Mouse (Mus musculus) R1 (cell line): Measurements from ENCODE around the gene Afp.

Experiments
- DNase-seq: peaks from one replicate; pipeline ENCODE4 v3.0.0-alpha.2; 2018; ENCODE audit warnings: low read depth, low spot score

Afp gene

GRCm38 (mm10) chr5:90490518-90490917 lies at the start of gene Afp:
Afp (plus strand) TSS chr5:90490737.
- DNase-seq: no peak

DNA sequence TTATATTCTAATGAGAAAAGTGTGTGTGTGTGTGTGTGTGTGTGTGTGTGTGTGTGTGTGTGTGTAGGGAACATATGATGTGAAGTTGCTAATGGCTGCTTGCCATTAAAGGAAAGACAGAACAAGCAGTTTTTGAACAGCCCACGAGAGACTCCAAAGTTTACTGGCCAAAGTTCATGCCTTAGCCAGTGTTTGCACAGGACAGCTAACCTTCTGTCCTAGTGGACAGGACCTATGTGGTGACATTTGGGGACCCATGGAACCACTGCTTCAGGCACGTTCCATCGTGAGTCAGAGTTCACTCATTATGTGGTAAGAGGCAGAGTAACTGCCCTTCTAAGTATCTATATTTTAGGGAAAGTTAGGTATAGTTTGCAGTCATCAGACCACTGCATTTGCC lies 43.0 kb upstream of the Afp start:
- DNase-seq: no peak

- DNase-seq: no peak
Measured at GRCm38 (mm10) chr5:90449961-90450360, 40.6 kb upstream of the Afp start.

- DNase-seq: no peak
Measured at GRCm38 (mm10) chr5:90452711-90453110, 37.8 kb upstream of the Afp start.

DNA sequence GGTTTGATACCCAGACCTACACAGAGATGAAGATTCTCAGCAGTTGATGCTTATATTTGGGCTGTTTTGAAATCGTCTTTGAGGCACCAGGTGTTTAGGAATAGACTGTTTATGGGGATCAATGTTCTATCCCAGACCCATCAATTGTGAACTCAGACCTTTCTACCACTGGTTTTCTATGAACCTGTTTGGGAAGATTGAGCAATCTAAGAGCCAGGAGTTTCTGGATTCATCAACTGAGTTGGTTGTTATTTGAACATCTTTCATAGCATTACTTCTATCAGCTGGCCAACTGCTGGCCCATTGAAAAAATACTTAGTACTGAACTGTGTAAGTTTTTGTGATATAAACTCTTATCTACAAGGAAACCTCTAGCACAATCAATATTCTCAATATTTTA lies 33.3 kb upstream of the Afp start:
- no peak for DNase-seq

DNA sequence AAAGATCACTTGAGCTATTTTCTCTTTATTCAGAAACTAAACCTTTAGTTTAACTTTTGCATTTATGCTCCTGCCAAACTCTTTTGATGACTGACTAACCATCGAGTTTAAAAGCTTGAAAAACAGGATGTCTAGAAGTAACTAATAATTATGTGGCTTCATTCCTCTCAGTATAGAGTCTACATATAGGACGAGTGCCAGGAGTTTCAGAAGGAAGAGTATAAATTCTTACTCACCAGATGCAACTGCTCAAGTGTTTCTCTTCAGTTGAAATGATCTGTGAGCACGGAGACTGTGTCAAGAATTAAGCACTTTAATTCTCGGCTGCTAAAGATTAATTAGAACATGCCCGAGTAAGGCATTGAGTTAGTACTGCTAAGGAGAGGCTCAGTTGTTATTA lies 31.8 kb upstream of the Afp start:
- DNase-seq: no peak

DNA sequence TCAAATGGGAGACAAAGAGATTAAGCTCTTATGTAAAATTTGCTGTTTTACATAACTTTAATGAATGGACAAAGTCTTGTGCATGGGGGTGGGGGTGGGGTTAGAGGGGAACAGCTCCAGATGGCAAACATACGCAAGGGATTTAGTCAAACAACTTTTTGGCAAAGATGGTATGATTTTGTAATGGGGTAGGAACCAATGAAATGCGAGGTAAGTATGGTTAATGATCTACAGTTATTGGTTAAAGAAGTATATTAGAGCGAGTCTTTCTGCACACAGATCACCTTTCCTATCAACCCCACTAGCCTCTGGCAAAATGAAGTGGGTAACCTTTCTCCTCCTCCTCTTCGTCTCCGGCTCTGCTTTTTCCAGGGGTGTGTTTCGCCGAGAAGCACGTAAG lies 29.9 kb upstream of the Afp start, which contains the start of gene Alb:
Alb (plus strand) TSS at position 279 of the 400 bp plus-strand sequence.
- DNase-seq: no peak

DNA sequence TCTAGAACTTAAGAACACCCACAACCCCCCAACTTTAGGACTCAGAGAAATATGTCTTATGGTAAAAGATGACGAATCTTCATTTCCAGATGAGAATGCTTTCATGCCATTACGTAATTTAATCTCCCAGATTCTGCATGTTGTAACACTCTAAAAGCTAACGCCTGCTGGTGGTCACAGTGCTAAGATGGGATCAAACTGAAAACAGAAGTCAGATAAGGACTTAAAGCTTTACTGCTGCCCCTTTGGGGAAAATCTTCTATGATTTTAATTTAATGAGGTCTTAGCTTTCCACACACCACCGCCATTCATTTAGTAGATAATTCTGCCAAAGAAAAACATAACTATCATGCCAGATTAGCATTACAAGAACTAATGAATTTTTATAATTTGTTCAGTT lies 23.7 kb upstream of the Afp start:
- DNase-seq: no peak

GRCm38 (mm10) chr5:90467245-90467644 lies 23.3 kb upstream of the Afp start:
- no peak for DNase-seq

DNA sequence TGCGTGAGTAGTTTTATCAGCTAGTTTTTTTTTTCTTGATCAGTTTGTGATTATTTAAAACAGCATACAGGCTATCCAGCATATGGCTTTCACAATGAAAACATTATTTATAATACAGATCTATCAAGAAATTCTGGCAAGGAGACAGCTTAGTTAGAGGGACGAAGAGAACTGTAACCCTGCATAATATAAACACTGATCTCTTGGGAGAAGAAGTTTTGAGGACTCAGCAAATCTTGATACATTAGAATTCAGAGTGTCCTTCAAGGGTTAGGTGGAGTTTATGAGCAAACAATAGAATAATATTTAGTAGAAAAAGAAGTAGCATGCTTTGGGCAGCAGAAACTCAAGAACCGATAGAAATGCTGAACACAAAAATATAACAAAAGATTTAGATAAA lies 19.7 kb upstream of the Afp start:
- no peak for DNase-seq

GRCm38 (mm10) chr5:90473902-90474301 lies 16.6 kb upstream of the Afp start:
- no peak for DNase-seq

- DNase-seq: no peak
Measured at GRCm38 (mm10) chr5:90474369-90474768, 16.2 kb upstream of the Afp start.

- no peak for DNase-seq
Measured at GRCm38 (mm10) chr5:90476741-90477140, 13.8 kb upstream of the Afp start.

- DNase-seq: no peak
Measured at GRCm38 (mm10) chr5:90477308-90478140, 13.0 kb upstream of the Afp start.

DNA sequence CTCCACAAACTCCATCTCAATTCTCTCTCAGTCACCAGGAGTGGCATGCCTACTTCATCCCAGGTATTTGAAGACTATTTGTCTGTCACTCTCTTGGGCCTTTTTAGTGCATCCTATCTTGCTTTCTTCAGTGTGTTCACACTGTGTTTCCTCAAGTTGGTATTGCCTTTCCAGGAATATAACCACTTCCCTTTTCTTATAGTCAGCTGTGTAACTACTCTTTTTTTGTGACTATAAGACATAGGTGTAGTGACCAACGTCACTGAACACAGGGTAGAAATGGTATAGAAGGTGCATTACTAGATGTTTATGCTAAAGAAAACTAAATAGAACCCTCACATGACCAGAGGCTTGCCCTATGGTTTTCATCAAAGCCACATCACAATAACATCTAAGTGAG lies 11.7 kb upstream of the Afp start:
- no peak for DNase-seq

GRCm38 (mm10) chr5:90485597-90485996 lies 4.9 kb upstream of the Afp start:
- DNase-seq: no peak

DNA sequence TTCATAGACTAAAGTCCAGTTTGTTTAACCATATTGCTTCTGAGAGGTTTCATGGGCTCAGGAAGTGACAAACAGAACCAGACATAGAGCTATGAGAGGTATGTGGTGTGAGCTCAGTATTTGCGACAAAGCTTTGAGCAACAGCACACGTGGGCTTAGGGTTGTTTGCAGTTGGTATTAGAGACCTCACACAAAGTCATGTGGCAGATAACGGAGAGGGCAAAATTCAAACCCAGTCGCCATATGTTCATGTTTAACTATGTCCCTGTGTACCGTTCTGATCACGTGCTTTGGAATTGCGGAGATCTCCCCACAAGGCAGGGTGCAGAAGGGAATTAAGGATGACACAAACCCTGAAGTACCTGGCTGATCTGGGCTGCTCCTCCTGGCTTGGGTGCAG lies 2.2 kb upstream of the Afp start:
- DNase-seq: no peak

- peak; percentile 6 for DNase-seq
Measured at GRCm38 (mm10) chr5:90492440-90492839, 1.9 kb downstream of the Afp start.

DNA sequence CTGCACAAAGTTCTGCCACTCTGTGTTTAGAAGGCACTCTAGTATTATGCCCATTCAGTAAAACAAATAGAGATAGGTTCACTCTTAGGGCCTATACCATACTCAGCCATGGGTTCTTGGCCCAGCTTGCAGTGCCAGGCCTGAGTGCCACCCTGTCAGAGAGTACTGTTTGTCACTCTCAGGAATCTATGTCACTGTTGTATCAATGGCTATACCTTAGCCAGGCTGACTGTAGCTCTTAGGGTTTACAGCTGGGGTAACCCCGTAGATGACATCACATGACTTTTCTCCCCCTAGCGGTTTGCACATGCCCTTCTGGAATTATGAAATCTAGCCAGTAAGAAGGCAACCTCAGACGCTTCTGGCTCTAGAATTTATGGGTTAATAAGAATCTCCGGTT lies 3.8 kb downstream of the Afp start:
- no peak for DNase-seq

DNA sequence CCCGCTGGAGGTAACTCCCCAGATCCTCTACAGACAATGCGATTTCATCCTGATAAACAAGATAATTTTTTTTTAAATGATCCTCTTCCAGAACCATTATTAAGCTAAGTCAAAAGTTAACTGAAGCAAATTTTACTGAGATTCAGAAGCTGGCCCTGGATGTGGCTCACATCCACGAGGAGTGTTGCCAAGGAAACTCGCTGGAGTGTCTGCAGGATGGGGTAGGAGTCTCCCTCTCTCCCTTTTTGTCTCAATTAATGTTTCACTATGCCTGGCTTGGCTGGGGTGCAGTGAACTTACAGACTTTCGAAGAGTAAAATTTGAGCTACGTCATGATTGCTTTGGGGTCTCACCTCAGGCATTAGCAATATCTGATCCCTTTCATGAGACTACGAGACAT lies 9.0 kb downstream of the Afp start:
- DNase-seq: no peak

- peak; percentile 74 for DNase-seq
Measured at GRCm38 (mm10) chr5:90500714-90501113, 10.2 kb downstream of the Afp start.

- DNase-seq: no peak
Measured at GRCm38 (mm10) chr5:90501752-90502151, 11.2 kb downstream of the Afp start.

- DNase-seq: no peak
Measured at GRCm38 (mm10) chr5:90504742-90505141, 14.2 kb downstream of the Afp start.

DNA sequence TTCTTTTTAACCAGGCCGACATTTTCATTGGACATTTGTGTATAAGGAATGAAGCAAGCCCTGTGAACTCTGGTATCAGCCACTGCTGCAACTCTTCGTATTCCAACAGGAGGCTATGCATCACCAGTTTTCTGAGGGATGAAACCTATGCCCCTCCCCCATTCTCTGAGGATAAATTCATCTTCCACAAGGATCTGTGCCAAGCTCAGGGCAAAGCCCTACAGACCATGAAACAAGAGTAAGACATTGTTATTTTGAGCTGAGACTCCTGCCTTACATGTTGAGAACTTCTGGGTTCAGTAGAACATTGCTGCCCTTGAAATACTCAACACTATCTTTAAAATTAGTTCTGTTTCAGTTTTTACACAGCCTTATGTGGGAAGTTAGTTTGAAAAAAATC lies 16.0 kb downstream of the Afp start:
- no peak for DNase-seq
